Mouse (Mus musculus): ENCODE results near the gene Apoh. TPM values are rescaled to one million over a fixed set of nuclear protein-coding genes. Genes with fewer than 3 reads are reported as not detected.

Apoh gene
- polyA plus RNA-seq, 1 experiment from 2014 or later, result 5.3 TPM

DNA sequence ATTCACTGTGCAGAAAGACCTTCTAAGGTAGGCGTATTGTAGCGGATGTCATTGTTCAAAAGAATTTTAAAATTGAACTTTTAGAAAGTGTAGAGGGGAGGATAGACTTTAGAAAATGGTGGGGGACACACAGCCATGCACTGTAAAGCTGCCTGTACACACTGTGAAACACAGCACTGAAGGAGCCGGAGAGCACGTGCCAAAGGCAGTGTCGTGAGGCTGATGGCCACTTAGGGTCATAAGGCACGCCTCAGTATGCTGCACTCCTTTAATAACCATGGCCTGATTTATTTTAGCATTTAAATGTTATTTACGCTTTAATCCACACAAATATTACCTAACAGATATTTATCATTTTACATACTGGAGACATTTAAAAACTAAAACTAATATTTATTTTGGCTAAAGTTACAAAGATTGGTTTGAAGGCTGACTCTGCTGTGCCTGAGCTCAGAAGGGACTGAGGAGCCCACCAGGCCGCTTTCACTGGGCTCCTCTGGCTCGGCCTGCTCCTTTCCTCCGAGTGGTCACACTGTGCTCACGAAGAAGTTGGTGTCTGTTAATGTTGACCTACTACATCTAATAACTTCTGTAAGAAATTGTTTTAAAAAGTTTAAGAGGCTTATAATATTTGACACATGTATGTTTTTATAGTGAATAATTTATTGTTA, 100.9 kb downstream of the Apoh start:
- ATAC-seq, result no peak
- WGBS, result 72% methylated on average over 11 of the region's 11 CpGs

DNA sequence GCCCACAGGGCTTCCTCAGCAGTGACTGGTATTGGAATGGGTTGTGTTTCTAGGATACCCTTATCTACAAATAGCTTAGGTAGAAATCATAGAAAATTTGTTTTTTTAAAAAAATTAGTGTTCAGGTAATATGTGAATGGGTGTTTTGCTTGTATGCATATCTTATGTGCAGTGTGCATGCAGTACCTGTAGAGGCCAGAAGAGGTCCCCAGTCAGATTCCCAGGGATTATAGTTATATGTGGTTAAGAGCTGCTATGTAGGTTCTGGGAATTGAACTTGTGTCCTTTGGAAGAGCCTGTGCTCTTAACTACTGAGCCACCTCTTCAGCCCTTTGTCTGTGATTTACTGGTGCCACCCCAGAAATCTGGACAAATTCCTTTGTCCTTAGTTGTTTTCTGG, 104.0 kb downstream of the Apoh start:
- Histone ChIP-seq H3K4me1 (replicated peaks) (no peaks in the 10 kb centered on the region), H3K4me3 (replicated peaks) (no peak overlapping the region), H3K9me3 (no peaks in the 10 kb centered on the region), H3K27ac (no peak overlapping the region), H3K9ac (no peak overlapping the region), H3K27me3 (replicated peaks) (no peaks in the 10 kb centered on the region), H3K4me2 (replicated peaks) (no peak overlapping the region), H3K36me3 (no peaks in the 10 kb centered on the region)
- ATAC-seq, result no peak

More for the DNA sequence above, 100.9 kb downstream of the Apoh start:
- H3K36me3 ChIP-seq, result no peaks in the 10 kb centered on the region
- H3K9me3 ChIP-seq, result no peaks in the 10 kb centered on the region
- no peak overlapping the region for H3K27ac ChIP-seq
- H3K4me3 ChIP-seq (replicated peaks), result no peak overlapping the region
- no peak overlapping the region for H3K9ac ChIP-seq
- H3K27me3 ChIP-seq (replicated peaks), result no peaks in the 10 kb centered on the region
- H3K4me2 ChIP-seq (replicated peaks), result no peak overlapping the region
- H3K4me1 ChIP-seq (replicated peaks), result no peaks in the 10 kb centered on the region

DNA sequence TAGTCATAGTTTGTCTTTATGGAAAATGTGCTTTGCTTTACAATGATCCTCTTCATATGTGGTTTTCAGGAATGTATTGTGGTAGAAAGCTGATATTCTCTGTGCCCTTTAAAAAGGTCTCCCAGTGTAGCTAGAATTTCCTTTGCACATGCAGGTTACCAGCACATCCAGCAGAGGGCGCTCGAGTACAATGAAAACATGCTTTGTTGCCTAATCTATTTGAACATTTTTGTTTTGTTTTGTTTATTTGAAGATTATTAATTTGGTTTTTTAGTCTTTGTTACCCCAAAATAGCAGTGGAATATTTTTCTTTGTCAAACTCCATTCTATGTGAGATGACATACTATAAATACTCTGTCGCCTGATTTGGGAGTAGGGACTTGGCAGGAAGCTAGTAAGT, 106.7 kb downstream of the Apoh start:
- no peak overlapping the region for H3K4me3 ChIP-seq (replicated peaks)
- ATAC-seq, result no peak
- no peaks in the 10 kb centered on the region for H3K4me1 ChIP-seq (replicated peaks)
- H3K9me3 ChIP-seq, result no peaks in the 10 kb centered on the region
- H3K27ac ChIP-seq, result no peak overlapping the region
- WGBS, result 33% methylated on average over 3 of the region's 3 CpGs
- H3K27me3 ChIP-seq (replicated peaks), result no peaks in the 10 kb centered on the region
- H3K36me3 ChIP-seq, result no peaks in the 10 kb centered on the region
- no peak overlapping the region for H3K4me2 ChIP-seq (replicated peaks)
- no peak overlapping the region for H3K9ac ChIP-seq

DNA sequence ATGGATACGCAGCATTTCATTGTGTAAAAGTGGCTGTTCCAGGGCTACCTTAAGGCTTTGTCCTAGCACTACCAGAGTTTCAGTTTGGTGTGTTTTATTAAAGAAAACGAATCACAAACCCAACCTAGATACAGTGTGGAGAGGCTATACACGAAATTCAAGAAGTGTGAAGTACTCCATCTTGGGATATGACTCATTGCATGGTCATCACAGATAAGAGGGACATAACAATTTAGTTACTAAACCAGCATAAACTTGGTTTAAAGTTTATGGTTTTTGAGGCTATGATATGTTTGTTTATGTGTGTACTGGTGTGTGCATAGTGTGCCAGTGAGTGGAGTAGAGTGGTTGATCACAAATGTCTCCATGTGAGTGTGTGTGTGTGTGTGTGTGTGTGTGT, 116.4 kb downstream of the Apoh start:
- ATAC-seq, result no peak
- no peak overlapping the region for H3K27ac ChIP-seq
- 91% methylated on average over 3 of the region's 3 CpGs for WGBS
- H3K4me2 ChIP-seq (replicated peaks), result no peak overlapping the region
- H3K4me3 ChIP-seq (replicated peaks), result no peak overlapping the region
- no peaks in the 10 kb centered on the region for H3K9me3 ChIP-seq
- no peaks in the 10 kb centered on the region for H3K27me3 ChIP-seq (replicated peaks)
- H3K4me1 ChIP-seq (replicated peaks), result no peaks in the 10 kb centered on the region
- no peaks in the 10 kb centered on the region for H3K36me3 ChIP-seq
- H3K9ac ChIP-seq, result no peak overlapping the region

Other genes with a start within 250 kb of the Apoh start
- 19.1 and 22.0 TPM in 2 replicates for gene Prkca, start 574 bp downstream of the Apoh start, polyA plus RNA-seq (2015; fragmentation: Nextera tagmentation; extraction: Ambion mirVana)
- 7.6 and 9.2 TPM in 2 replicates for gene Cep112, start 81.8 kb downstream of the Apoh start, polyA plus RNA-seq (2015; fragmentation: Nextera tagmentation; extraction: Ambion mirVana)

All from intestine, embryonic 15.5 days (tissue).